Mouse (Mus musculus): ENCODE results near the gene Lrrc45.
A peak's percentile ranks its signal among the peaks of the same experiment; 100 is the strongest.

DNA sequence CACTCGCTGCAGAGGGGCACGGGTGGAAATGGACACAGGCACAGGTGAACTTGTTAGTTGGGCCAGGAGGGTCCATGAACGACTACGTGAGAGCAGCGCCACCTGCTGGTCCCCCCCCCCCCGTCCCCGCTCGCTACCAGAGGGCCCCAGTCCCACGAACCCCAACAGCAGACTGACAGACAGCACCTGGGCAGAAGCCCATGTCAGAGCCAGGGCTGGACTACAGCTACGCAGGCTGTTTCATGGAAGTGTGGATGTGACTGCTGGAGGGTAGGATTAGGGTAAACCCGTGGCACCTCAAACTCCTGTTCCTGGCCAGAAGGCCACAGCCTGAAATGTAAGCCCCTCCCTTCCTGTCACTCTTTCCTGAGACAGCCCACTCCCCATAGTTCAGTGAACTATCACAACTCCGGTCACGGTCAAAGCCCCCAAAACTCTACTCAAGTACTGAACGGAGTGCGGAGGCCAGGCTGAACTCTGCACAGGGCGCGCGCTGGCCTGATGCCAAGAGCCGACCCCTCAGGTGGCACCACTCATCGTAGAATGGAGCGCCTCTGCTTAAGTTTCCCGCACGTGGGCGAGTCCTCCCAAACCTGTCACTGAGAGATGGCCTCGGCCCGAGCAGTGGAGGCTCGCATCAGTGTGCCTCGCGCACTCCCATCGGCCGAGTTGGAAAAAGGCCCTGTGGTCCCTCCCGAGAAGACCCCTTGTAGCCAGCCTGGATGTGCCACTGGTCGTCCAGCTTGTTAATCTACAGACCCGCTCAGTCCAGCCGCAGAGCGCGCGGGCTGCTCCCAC, 755 bp upstream of the Lrrc45 start:
- peak in 1 of 2 experiments; percentile 88; a peak in 2 of 4 replicates for TF ChIP-seq CTCF (conservative IDR thresholded peaks at IDR 0.05 in 1 of 2, IDR thresholded peaks at IDR 0.05 in 1 of 2; ENCODE audit: low read depth in 2 of 2, low read length in 2 of 2)
- peak; percentile 24; the same call in 1 of the 2 replicates for TF ChIP-seq POLR2A (IDR thresholded peaks at IDR 0.05; ENCODE audit: low read depth, low read length)
